Mouse (Mus musculus) testis, postnatal 10 days (tissue): ENCODE measurements around the gene Grrp1.

Experiments
- DNase-seq: peaks from one replicate; pipeline ENCODE4 v3.0.0; 2021; ENCODE audit warnings: low spot score

The Grrp1 gene

GRCm38 (mm10) chr4:134243516-134244250, 10.2 kb downstream of the Grrp1 start, which contains the start of gene E130218I03Rik:
E130218I03Rik (plus strand) TSS chr4:134243662.
- no peak for DNase-seq

GRCm38 (mm10) chr4:134238686-134239085, 15.2 kb downstream of the Grrp1 start:
- DNase-seq, result no peak

GRCm38 (mm10) chr4:134238279-134238651, 15.6 kb downstream of the Grrp1 start, which contains the start of gene Cnksr1:
Cnksr1 (minus strand) TSS chr4:134238399.
- DNase-seq, result peak; percentile 81

- DNase-seq, result no peak
Measured at GRCm38 (mm10) chr4:134237582-134238278, 16.2 kb downstream of the Grrp1 start.

- no peak for DNase-seq
Measured at GRCm38 (mm10) chr4:134234876-134235275, 19.0 kb downstream of the Grrp1 start.

GRCm38 (mm10) chr4:134230431-134230830, 23.5 kb downstream of the Grrp1 start:
- DNase-seq, result no peak

- DNase-seq, result no peak
Measured at GRCm38 (mm10) chr4:134227194-134227593, 26.7 kb downstream of the Grrp1 start, which contains the start of gene Catsper4. Catsper4 (minus strand) TSS chr4:134227383.

- DNase-seq, result no peak
Measured at GRCm38 (mm10) chr4:134222793-134223600, 30.9 kb downstream of the Grrp1 start.

- DNase-seq, result no peak
Measured at GRCm38 (mm10) chr4:134206488-134207053, 47.3 kb downstream of the Grrp1 start.

GRCm38 (mm10) chr4:134203340-134203896, 50.5 kb downstream of the Grrp1 start:
- no peak for DNase-seq

GRCm38 (mm10) chr4:134202904-134203303, 51.0 kb downstream of the Grrp1 start, which contains the start of gene Gm7534:
Gm7534 (minus strand) TSS chr4:134203004.
- no peak for DNase-seq
